Mouse (Mus musculus): ENCODE data around the gene Abcc8.

- TF ChIP-seq CHD2 (IDR thresholded peaks at IDR 0.05; ENCODE audit: low read depth, low read length) (no peak), ZNF384 (IDR thresholded peaks at IDR 0.05; ENCODE audit: low read depth, low read length) (no peak), ZC3H11A (IDR thresholded peaks at IDR 0.05; ENCODE audit: borderline replicate concordance, low read depth, low read length) (no peak), HCFC1 (IDR thresholded peaks at IDR 0.05; ENCODE audit: borderline replicate concordance, insufficient read depth, low read length) (no peak), MAFK (IDR thresholded peaks at IDR 0.05; ENCODE audit: insufficient read depth, low read depth, low read length) (no peak)
Observed at GRCm38 (mm10) chr7:46103075-46103591, 76.7 kb downstream of the Abcc8 start.
